Mouse (Mus musculus) heart, postnatal 0 days (tissue): ENCODE results near the gene Magee1.

Experiments
- CTCF ChIP-seq: IDR thresholded peaks from 2 replicates; pipeline ENCODE4 v1.5.1; 2016; ENCODE audit warnings: antibody characterized with exemption, control low read depth, low read depth
- EP300 ChIP-seq: IDR thresholded peaks from 2 replicates; pipeline ENCODE4 v1.6.1; 2016; ENCODE audit warnings: antibody characterized with exemption, low read depth

DNA sequence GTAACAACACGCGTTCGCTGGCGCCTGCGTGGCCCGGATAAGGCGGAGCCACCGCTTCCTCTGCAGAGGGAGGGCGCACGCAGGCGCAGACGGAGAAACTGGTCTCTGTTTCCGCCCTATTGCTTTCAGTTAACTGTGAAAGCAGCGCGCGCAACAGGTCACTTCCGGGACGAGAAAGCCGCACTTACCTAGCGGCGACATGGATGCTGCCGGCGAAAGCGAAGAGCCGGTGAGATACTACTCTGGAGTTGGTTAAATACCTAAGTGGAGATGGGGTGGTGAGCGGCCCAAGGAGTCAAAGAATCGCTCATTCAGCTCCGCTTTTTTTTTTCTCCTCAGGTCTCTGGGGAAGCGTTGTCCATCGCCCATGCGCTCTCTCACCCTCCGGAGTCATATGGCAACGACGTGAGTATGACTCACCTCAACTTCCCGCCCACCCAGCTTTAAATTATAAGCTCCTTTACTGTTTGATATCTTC is 40.5 kb upstream of the Magee1 start, which contains the start of gene Pbdc1:
- TF ChIP-seq CTCF (no peak), EP300 (no peak)
